Mouse (Mus musculus) neural tube, embryonic 11.5 days (tissue): Measurements from ENCODE around the gene Nradd. TPM values are rescaled to one million over a fixed set of nuclear protein-coding genes. Genes with fewer than 3 reads are reported as not detected.

Source experiments
- ATAC-seq: fragments of 200-750 bp; cut with Nextera tagmentation; 2 replicates; pipeline ENCODE4 v1.8.0; 2017; ENCODE audit warnings: moderate number of reproducible peaks, mild to moderate bottlenecking, moderate TSS enrichment, moderate library complexity; ENCODE audit not compliant: insufficient read depth, low FRiP score, low TSS enrichment
- DNase-seq: peaks from one replicate; pipeline ENCODE4 v3.0.0-alpha.2; 2015; ENCODE audit warnings: low spot score
- H3K27ac ChIP-seq: fragments of 300-500 bp; sonication (generic); 2 replicates; pipeline ENCODE4 v1.5.1; 2014; ENCODE audit warnings: low read depth, mild to moderate bottlenecking, low read length
- H3K27me3 ChIP-seq: fragments of 300-500 bp; sonication (generic); 2 replicates; pipeline ENCODE4 v1.6.1; 2014; ENCODE audit warnings: mild to moderate bottlenecking, low read length, mixed read lengths; ENCODE audit not compliant: control insufficient read depth, insufficient read depth
- H3K36me3 ChIP-seq: fragments of 300-500 bp; sonication (generic); 2 replicates; pipeline ENCODE4 v1.6.1; 2014; ENCODE audit warnings: mild to moderate bottlenecking, low read length, moderate library complexity, mixed read lengths; ENCODE audit not compliant: control insufficient read depth, insufficient read depth
- H3K4me1 ChIP-seq: fragments of 300-500 bp; sonication (generic); 2 replicates; pipeline ENCODE4 v1.6.1; 2014; ENCODE audit warnings: low read length, mixed read lengths; ENCODE audit not compliant: control insufficient read depth, insufficient read depth
- H3K4me2 ChIP-seq: fragments of 300-500 bp; sonication (generic); 2 replicates; pipeline ENCODE4 v1.6.1; 2014; ENCODE audit warnings: low read depth, mild to moderate bottlenecking, moderate library complexity
- H3K4me3 ChIP-seq: fragments of 300-500 bp; sonication (generic); 2 replicates; pipeline ENCODE4 v1.5.1; 2014; ENCODE audit warnings: low read depth, low read length
- H3K9ac ChIP-seq: fragments of 300-500 bp; sonication (generic); 2 replicates; pipeline ENCODE4 v1.6.1; 2014; ENCODE audit warnings: mild to moderate bottlenecking, low read length
- H3K9me3 ChIP-seq: fragments of 300-500 bp; sonication (generic); 2 replicates; pipeline ENCODE4 v1.6.1; 2016; ENCODE audit warnings: low read length; ENCODE audit not compliant: control insufficient read depth
- WGBS: fragments of 180-500 bp; shearing (Covaris S2); extraction: QIAGEN DNeasy Blood & Tissue Kit; methylation state at CpG from one replicate; pipeline ENCODE4 v1.1.7; 2014; 5-methylcytosine and 5-hydroxymethylcytosine counted together
- polyA plus RNA-seq: library from polyadenylated mRNA; unstranded; fragments of >200 nt; fragmentation: Nextera tagmentation; extraction: Ambion mirVana; gene quantifications from 2 replicates; pipeline ENCODE4 v1.2.1, GENCODE M21; 2014

The Nradd gene
- polyA plus RNA-seq, 1 experiment from 2014 or later, result 23.4 TPM

- no peak for DNase-seq
- H3K36me3 ChIP-seq, result no peaks in the 10 kb centered on the region
- no peak overlapping the region for H3K27ac ChIP-seq
- no peak overlapping the region for H3K4me2 ChIP-seq
- H3K4me1 ChIP-seq, result no peaks in the 10 kb centered on the region
- no peaks in the 10 kb centered on the region for H3K27me3 ChIP-seq
- H3K4me3 ChIP-seq, result no peak overlapping the region
- H3K9me3 ChIP-seq, result no peaks in the 10 kb centered on the region
- ATAC-seq, result no peak
- WGBS, result 55% methylated on average over 5 of the region's 5 CpGs
- no peak overlapping the region for H3K9ac ChIP-seq
Measured at GRCm38 (mm10) chr9:110642812-110643524, 18.7 kb upstream of the Nradd start.

- WGBS, result 91% methylated on average over 5 of the region's 5 CpGs
- ATAC-seq (no peak), DNase-seq (no peak)
- Histone ChIP-seq H3K4me2 (no peak overlapping the region), H3K36me3 (no peaks in the 10 kb centered on the region), H3K9me3 (no peaks in the 10 kb centered on the region), H3K27me3 (no peaks in the 10 kb centered on the region), H3K27ac (no peak overlapping the region), H3K4me1 (no peaks in the 10 kb centered on the region), H3K9ac (no peak overlapping the region), H3K4me3 (no peak overlapping the region)
Measured at GRCm38 (mm10) chr9:110641006-110641405, 16.8 kb upstream of the Nradd start.

GRCm38 (mm10) chr9:110638611-110639021, 14.4 kb upstream of the Nradd start:
- DNase-seq (no peak), ATAC-seq (no peak)
- H3K4me1 ChIP-seq, result no peaks in the 10 kb centered on the region
- H3K4me3 ChIP-seq, result no peak overlapping the region
- H3K9ac ChIP-seq, result no peak overlapping the region
- no peak overlapping the region for H3K27ac ChIP-seq
- H3K4me2 ChIP-seq, result no peak overlapping the region
- 86% methylated on average over 10 of the region's 10 CpGs for WGBS
- no peaks in the 10 kb centered on the region for H3K36me3 ChIP-seq
- no peaks in the 10 kb centered on the region; the same call in 1 of the 2 replicates for H3K27me3 ChIP-seq
- H3K9me3 ChIP-seq, result no peaks in the 10 kb centered on the region

- H3K36me3 ChIP-seq, result no peaks in the 10 kb centered on the region
- no peak overlapping the region for H3K27ac ChIP-seq
- peaks cover 6% of the 10 kb centered on the region for H3K27me3 ChIP-seq
- WGBS, result 11% methylated on average over 19 of the region's 19 CpGs
- no peak overlapping the region for H3K9ac ChIP-seq
- no peak overlapping the region for H3K4me3 ChIP-seq
- no peak overlapping the region for H3K4me2 ChIP-seq
- DNase-seq (peak; percentile 88), ATAC-seq (no peak)
- H3K4me1 ChIP-seq, result peaks cover 3% of the 10 kb centered on the region; the same call in 1 of the 2 replicates
- no peaks in the 10 kb centered on the region for H3K9me3 ChIP-seq
Measured at GRCm38 (mm10) chr9:110635225-110635624, 11.0 kb upstream of the Nradd start.

GRCm38 (mm10) chr9:110633882-110634281, 9.6 kb upstream of the Nradd start:
- ATAC-seq, result no peak
- peaks cover 6% of the 10 kb centered on the region for H3K27me3 ChIP-seq

GRCm38 (mm10) chr9:110632671-110633070, 8.4 kb upstream of the Nradd start:
- 87% methylated on average over 15 of the region's 15 CpGs for WGBS
- H3K27me3 ChIP-seq, result peaks cover 6% of the 10 kb centered on the region
- no peak overlapping the region for H3K27ac ChIP-seq

More at GRCm38 (mm10) chr9:110633882-110634281, 9.6 kb upstream of the Nradd start:
- H3K4me3 ChIP-seq, result no peak overlapping the region
- peaks cover 3% of the 10 kb centered on the region; the same call in 1 of the 2 replicates for H3K4me1 ChIP-seq
- no peak for DNase-seq
- no peak overlapping the region for H3K9ac ChIP-seq
- 83% methylated on average over 17 of the region's 17 CpGs for WGBS
- no peak overlapping the region for H3K4me2 ChIP-seq
- no peaks in the 10 kb centered on the region for H3K36me3 ChIP-seq
- no peak overlapping the region for H3K27ac ChIP-seq
- H3K9me3 ChIP-seq, result no peaks in the 10 kb centered on the region

GRCm38 (mm10) chr9:110631651-110632275, 7.5 kb upstream of the Nradd start:
- peaks cover 3% of the 10 kb centered on the region; the same call in 1 of the 2 replicates for H3K4me1 ChIP-seq
- ATAC-seq, result peak; percentile 71
- 0 out of 2 replicates have a peak overlapping the region, but pooled peaks have one; percentile 35 for H3K9ac ChIP-seq
- peak; percentile 74 for DNase-seq
- H3K9me3 ChIP-seq, result no peaks in the 10 kb centered on the region
- H3K4me3 ChIP-seq, result peak overlapping the region; percentile 7
- peaks cover 6% of the 10 kb centered on the region for H3K27me3 ChIP-seq
- H3K27ac ChIP-seq, result no peak overlapping the region
- no peaks in the 10 kb centered on the region for H3K36me3 ChIP-seq
- peak overlapping the region; percentile 27 for H3K4me2 ChIP-seq
- WGBS, result 12% methylated on average over 30 of the region's 30 CpGs

More at GRCm38 (mm10) chr9:110632671-110633070, 8.4 kb upstream of the Nradd start:
- no peaks in the 10 kb centered on the region for H3K36me3 ChIP-seq
- no peak overlapping the region for H3K4me2 ChIP-seq
- DNase-seq, result no peak
- no peaks in the 10 kb centered on the region for H3K9me3 ChIP-seq
- no peak for ATAC-seq
- H3K4me3 ChIP-seq, result no peak overlapping the region
- no peak overlapping the region for H3K9ac ChIP-seq
- peaks cover 3% of the 10 kb centered on the region; the same call in 1 of the 2 replicates for H3K4me1 ChIP-seq

GRCm38 (mm10) chr9:110631191-110631590, 6.9 kb upstream of the Nradd start:
- WGBS, result 16% methylated on average over 10 of the region's 10 CpGs
- Histone ChIP-seq H3K4me3 (peak overlapping the region; percentile 7), H3K4me2 (peak overlapping the region; percentile 27), H3K27me3 (peaks cover 6% of the 10 kb centered on the region), H3K36me3 (no peaks in the 10 kb centered on the region), H3K9me3 (no peaks in the 10 kb centered on the region), H3K4me1 (peaks cover 3% of the 10 kb centered on the region; the same call in 1 of the 2 replicates), H3K9ac (0 out of 2 replicates have a peak overlapping the region, but pooled peaks have one; percentile 35), H3K27ac (no peak overlapping the region)
- DNase-seq (peak; percentile 86), ATAC-seq (peak; percentile 54)
